Mouse (Mus musculus): ENCODE measurements around the gene Rpl32.

The Rpl32 gene

DNA sequence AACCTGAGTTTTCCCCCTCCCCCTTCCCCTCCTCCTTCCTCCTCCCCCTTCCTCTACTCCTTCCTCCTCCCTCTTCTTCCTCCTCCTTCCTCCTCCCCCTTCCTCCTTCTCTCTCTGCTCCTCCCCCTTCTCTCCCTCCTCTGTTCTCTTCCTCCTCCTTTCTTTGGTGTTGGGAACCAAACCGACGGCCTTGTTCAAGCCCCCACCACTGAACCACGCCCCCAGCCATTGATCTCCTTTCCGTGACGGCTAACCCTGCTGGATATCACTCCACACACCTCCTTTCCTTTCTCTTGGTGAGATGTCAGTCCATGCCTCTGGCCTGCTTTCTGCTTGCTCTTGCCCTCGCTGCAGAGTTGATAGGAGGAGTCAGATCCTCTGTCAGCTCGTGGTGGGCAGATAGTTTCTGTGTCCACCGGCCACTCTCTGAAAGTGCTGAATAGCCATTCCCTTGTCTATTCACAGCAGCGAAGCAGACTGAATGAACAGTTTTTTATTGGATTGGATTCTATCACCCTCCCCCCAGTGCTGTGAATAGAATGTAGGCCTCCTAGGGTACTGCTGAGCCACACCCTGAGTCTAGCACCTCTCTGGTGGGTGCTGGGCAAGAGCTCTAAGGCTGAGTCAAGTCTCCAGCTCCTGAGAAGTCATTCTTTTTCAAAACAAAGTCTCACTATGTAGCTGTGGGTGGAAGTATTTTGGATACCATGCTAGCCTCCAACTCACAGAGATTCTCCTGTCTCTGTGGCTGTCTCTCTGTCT is 46.4 kb downstream of the Rpl32 start, which contains the start of gene Tmem40:
Gene Tmem40, minus strand, starts transcription at position 416 of the 762 bp plus-strand sequence.
- CTCF ChIA-PET: interaction anchor here in 2 of 4 experiments (1.0 to 1.6 kb wide), 4 partner anchors 10 to 582 kb away, joined by 3 to 7 read pairs (median 4); no protein-coding TSS in a partner anchor
- POLR2A ChIA-PET: interaction anchor here in 3 of 4 experiments (0.5 to 6.3 kb wide), 41 partner anchors 8 to 224 kb away, joined by 3 to 99 read pairs (median 5); partner anchors contain the start of genes Efcab12 (in 3 of the 3), Cand2 (in 2 of the 3), Ift122 (in 2 of the 3) and Mbd4 (in 2 of the 3)

DNA sequence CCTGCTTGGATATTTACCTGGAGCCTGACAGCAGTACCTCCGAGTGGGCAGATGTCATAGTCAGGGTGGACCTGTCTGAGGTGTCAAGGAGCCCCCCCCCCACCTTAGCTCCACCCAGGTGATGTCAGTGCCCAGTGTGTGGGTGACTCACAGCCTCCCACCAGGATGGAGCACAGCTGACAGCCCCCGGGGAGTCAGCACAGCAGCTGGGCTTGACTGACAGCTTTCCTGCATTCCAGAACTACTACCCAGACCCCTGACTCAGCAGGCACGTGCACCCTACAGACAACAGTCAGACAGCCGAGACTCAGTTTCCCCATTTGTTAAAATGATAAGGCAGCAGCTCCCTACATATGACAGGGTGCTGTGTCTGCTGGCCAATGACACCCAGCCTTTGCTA is 47.6 kb downstream of the Rpl32 start:
- ChIA-PET POLR2A (interaction anchor here in 3 of 4 experiments (0.6 to 6.3 kb wide), 29 partner anchors 8 to 967 kb away, joined by 3 to 99 read pairs (median 4); partner anchors contain the start of genes Efcab12 (in 2 of the 3), Rpl32 (in 2 of the 3), Cand2 (in 1 of the 3) and Ift122 (in 1 of the 3)), CTCF (interaction anchor here in 3 of 4 experiments (0.6 to 1.0 kb wide), 4 partner anchors 11 to 169 kb away, joined by 3 to 5 read pairs (median 4); partner anchors contain the start of gene Mkrn2os (in 1 of the 3))

- ChIA-PET POLR2A (interaction anchor here (0.6 to 6.3 kb wide), 24 partner anchors 8 to 117 kb away, joined by 3 to 99 read pairs (median 4); partner anchors contain the start of genes Rpl32 (in 2 of the 4) and Cand2 (in 1 of the 4)), CTCF (interaction anchor here in 3 of 4 experiments (0.7 to 1.1 kb wide), 4 partner anchors 11 to 21 kb away, joined by 3 to 7 read pairs (median 3); partner anchors contain the start of gene Cand2 (in 1 of the 3))
Measured at GRCm38 (mm10) chr6:115760137-115760536, 48.4 kb downstream of the Rpl32 start.

DNA sequence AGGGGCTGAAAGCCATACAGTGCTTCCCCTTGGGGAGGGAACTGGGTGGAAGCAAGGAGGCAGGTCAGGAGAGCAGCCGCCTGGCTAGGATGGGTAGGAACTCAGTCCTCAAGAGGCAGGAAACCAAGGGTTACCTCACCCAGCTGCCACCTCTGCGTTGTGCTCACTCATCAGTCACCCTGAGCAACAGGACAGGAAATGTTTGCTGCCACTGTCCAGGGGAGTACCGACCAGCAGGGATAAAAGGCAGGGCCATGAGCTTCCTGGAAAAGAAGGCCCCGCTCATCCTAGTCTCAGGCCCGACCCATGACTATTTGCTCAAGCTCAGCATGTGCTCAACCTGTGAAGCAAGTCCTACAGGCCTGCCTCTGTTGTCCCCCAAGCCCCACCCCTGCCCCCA is 49.1 kb downstream of the Rpl32 start:
- ChIA-PET POLR2A (interaction anchor here (0.6 to 6.3 kb wide), 25 partner anchors 8 to 117 kb away, joined by 3 to 99 read pairs (median 4); partner anchors contain the start of genes Rpl32 (in 2 of the 4) and Cand2 (in 1 of the 4)), CTCF (interaction anchor here in 3 of 4 experiments (0.6 to 1.1 kb wide), 5 partner anchors 11 to 944 kb away, joined by 3 to 7 read pairs (median 3); partner anchors contain the start of gene Cand2 (in 1 of the 3))

DNA sequence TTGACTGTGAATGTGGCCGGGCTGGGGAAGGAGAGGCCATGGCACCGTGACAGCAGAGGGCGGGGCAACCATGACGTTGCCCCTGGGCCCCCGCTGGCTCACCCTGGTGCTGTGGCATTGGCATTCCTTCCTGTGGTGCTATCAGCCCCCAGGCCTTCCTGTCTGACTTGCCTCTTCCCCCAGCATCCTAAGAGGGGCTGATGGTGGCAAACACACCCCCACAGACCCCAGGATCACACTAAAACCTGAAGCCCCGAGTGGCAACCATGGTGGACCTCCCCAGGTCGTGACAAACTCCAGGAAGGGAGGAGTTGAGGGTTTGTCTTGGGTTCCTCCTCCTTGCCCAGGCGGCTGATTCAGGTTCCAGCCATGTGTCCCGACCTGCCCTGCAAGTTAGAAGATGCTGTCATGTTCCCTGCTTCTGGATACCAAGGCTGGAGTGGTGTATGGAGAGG is 49.5 kb downstream of the Rpl32 start:
- POLR2A ChIA-PET: interaction anchor here (1.1 to 6.3 kb wide), 12 partner anchors 13 to 85 kb away, joined by 3 to 99 read pairs (median 5); partner anchors contain the start of gene Rpl32 (in 2 of the 4)
- CTCF ChIA-PET: interaction anchor here in 2 of 4 experiments (0.6 to 0.8 kb wide), 2 partner anchors 45 to 944 kb away, joined by 3 to 7 read pairs; no protein-coding TSS in a partner anchor

GRCm38 (mm10) chr6:115755536-115755935 is 53.0 kb downstream of the Rpl32 start:
- POLR2A ChIA-PET: interaction anchor here in 2 of 4 experiments (0.6 to 4.1 kb wide), 6 partner anchors 9 to 208 kb away, joined by 3 to 27 read pairs (median 4); no protein-coding TSS in a partner anchor
- CTCF ChIA-PET: interaction anchor here in 1 of 4 experiments (0.7 kb wide), 1 partner anchor 9 kb away, joined by 7 read pairs; no protein-coding TSS in a partner anchor

All from embryonic stem cell, embryonic (primary cell).